In the genomic region with DNA sequence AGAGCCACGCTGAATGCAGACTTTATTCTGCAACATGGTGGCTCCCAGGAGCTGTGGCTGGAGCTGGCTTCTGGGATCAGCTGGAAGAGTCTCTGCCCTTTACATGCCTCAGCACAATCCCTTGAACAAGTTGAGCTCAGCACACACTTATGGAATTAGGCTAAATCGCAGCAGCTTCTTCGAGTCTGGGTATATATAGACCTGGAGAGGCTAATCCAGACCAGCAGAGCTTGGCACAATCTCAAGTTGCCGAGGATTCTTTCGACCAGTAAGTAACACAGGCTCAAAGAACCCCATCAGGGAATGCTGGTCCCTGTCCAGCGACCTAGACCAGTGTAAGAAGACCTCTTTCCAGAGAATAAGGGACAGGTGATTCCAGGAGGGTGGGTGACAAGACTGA, we compare ENCODE assay signal across 8 mouse cellular contexts. TPM values are rescaled to one million over a fixed set of nuclear protein-coding genes. Genes with fewer than 3 reads are reported as not detected.
DNase-seq lines count a peak whose midpoint lies in the region; ATAC-seq and TF ChIP-seq lines count a peak whose summit lies in the region.

No protein-coding gene starts in this region.

- no peak overlapping the region for H3K9ac ChIP-seq in hindbrain, embryonic 11.5 days (ENCODE audit: low read depth, low read length)
- H3K9ac ChIP-seq in neural tube, embryonic 12.5 days, result no peak overlapping the region

- 66% methylated on average over 6 of the region's 6 CpGs for WGBS in hindbrain, embryonic 11.5 days
- WGBS in neural tube, embryonic 12.5 days, result 61% methylated on average over 6 of the region's 6 CpGs

- peaks cover 15% of the 10 kb centered on the region for H3K4me1 ChIP-seq in hindbrain, embryonic 11.5 days (replicated peaks; ENCODE audit: control insufficient read depth, insufficient read depth, low read length)
- H3K4me1 ChIP-seq in neural tube, embryonic 12.5 days, result peaks cover 34% of the 10 kb centered on the region

- DNase-seq in left cerebral cortex, adult 2 months (ENCODE audit: extremely low spot score in 1 of 2, low spot score in 2 of 2), result no peak
- no peak for DNase-seq in left cerebral cortex, adult 18-20 months (ENCODE audit: low spot score in 2 of 2)
- DNase-seq in cerebellum, postnatal 36 days, result peak; percentile 49 to 69
- DNase-seq in hindbrain, embryonic 11.5 days (ENCODE audit: low spot score), result no peak
- DNase-seq in spleen, adult 18-20 months, result no peak
- no peak for DNase-seq in Muller cell, postnatal 12 days (ENCODE audit: inconsistent ontology term)
- no peak for DNase-seq in adrenal gland, postnatal 25 days

- no peak for TF ChIP-seq CTCF in left cerebral cortex, adult 2 months (IDR thresholded peaks at IDR 0.05)

- H3K4me3 ChIP-seq in left cerebral cortex, adult 2 months, result no peak overlapping the region
- no peak overlapping the region for H3K4me3 ChIP-seq in hindbrain, embryonic 11.5 days (ENCODE audit: low read depth, low read length)
- H3K4me3 ChIP-seq in neural tube, embryonic 12.5 days, result no peak overlapping the region

- H3K36me3 ChIP-seq in hindbrain, embryonic 11.5 days (ENCODE audit: control insufficient read depth, insufficient read depth, low read length), result no peaks in the 10 kb centered on the region
- H3K36me3 ChIP-seq in neural tube, embryonic 12.5 days, result peaks cover 18% of the 10 kb centered on the region

- intact Hi-C loops in left cerebral cortex, adult 2 months (cut with DNase I), result no loop called here

- H3K4me2 ChIP-seq in hindbrain, embryonic 11.5 days (replicated peaks; ENCODE audit: low read depth, low read length), result no peak overlapping the region
- H3K4me2 ChIP-seq in neural tube, embryonic 12.5 days (replicated peaks), result peak overlapping the region; percentile 38; the same call in 1 of the 2 replicates

- peak overlapping the region; percentile 72 for H3K27ac ChIP-seq in left cerebral cortex, adult 2 months
- H3K27ac ChIP-seq in hindbrain, embryonic 11.5 days (ENCODE audit: low read depth, low read length), result peak overlapping the region; percentile 54; the same call in 1 of the 2 replicates
- peak overlapping the region; percentile 22 for H3K27ac ChIP-seq in neural tube, embryonic 12.5 days

- no peak for ATAC-seq in hindbrain, embryonic 11.5 days (ENCODE audit: low FRiP score)
- no peak for ATAC-seq in neural tube, embryonic 12.5 days (ENCODE audit: low FRiP score, low read depth)

- no peaks in the 10 kb centered on the region for H3K9me3 ChIP-seq in hindbrain, embryonic 11.5 days (ENCODE audit: control insufficient read depth, low read length)
- no peaks in the 10 kb centered on the region for H3K9me3 ChIP-seq in neural tube, embryonic 12.5 days

- H3K27me3 ChIP-seq in hindbrain, embryonic 11.5 days (ENCODE audit: control insufficient read depth, insufficient read depth, low read length), result no peaks in the 10 kb centered on the region
- no peaks in the 10 kb centered on the region for H3K27me3 ChIP-seq in neural tube, embryonic 12.5 days (replicated peaks)

RNA-seq across cellular contexts. Expression of a gene that starts 31.8 kb away (rescaled TPM):
- total RNA-seq in left cerebral cortex, adult 2 months (2021), result 10 to 100 TPM; 57.1 to 75.2 TPM
- total RNA-seq in left cerebral cortex, adult 18-20 months (2021), result 10 to 100 TPM; 71.7 to 73.5 TPM
- 16.9 and 17.0 TPM in 2 replicates for polyA plus RNA-seq in hindbrain, embryonic 11.5 days (2014; fragmentation: Nextera tagmentation; extraction: Ambion mirVana)
- 25.0 and 25.3 TPM in 2 replicates for polyA plus RNA-seq in neural tube, embryonic 12.5 days (2016; fragmentation: Nextera tagmentation; extraction: Ambion mirVana)
- 86.3 and 107 TPM in 2 replicates for total RNA-seq in adrenal gland, postnatal 25 days (2021)

Comparison
In these comparisons a context has a peak if more than half of its experiments do, and no peak if none do; other contexts are left out.
1. DNase-seq: peak in cerebellum, postnatal 36 days (2 of 2); none in left cerebral cortex, adult 2 months (0 of 2), left cerebral cortex, adult 18-20 months (0 of 2), hindbrain, embryonic 11.5 days (single experiment), spleen, adult 18-20 months (0 of 2), Muller cell, postnatal 12 days (single experiment) and adrenal gland, postnatal 25 days (single experiment).
2. H3K27ac ChIP-seq: peak in every context shown above with its lines; median percentile 72 in left cerebral cortex, adult 2 months; 54 in hindbrain, embryonic 11.5 days; 22 in neural tube, embryonic 12.5 days.